Mouse (Mus musculus) lung, postnatal 10 days (tissue): ENCODE data around the gene Igfl3.

ENCODE experiments used
- DNase-seq: peaks from one replicate; pipeline ENCODE4 v3.0.0; 2021

The Igfl3 gene

GRCm38 (mm10) chr7:18176194-18176593 lies at the start of gene Igfl3:
Igfl3 (plus strand) TSS chr7:18176494.
- DNase-seq: no peak

- DNase-seq: no peak
Measured at GRCm38 (mm10) chr7:18210938-18211337, 34.6 kb downstream of the Igfl3 start.

GRCm38 (mm10) chr7:18214699-18215098 lies 38.4 kb downstream of the Igfl3 start:
- no peak for DNase-seq
